Mouse (Mus musculus) gastrocnemius, postnatal 36 days (tissue): ENCODE measurements at regions not wholly inside any gene's neighbourhood (a gene's known extent, or its start where the extent isn't known, plus 50 kb on each side); places are given as distances from the start of the nearest gene placed in this dataset.

ENCODE experiments used
- DNase-seq, 2 experiments: peaks; one replicate each; pipeline ENCODE4 v3.0.0; 2022
- intact Hi-C: fragments of 180-260 bp; cut with DNase I; formaldehyde crosslinking; loops from one replicate; pipeline ENCODE4 v1.15.1; 2025

GRCm38 (mm10) chr7:77990150-77990549 is 747.7 kb downstream of the Ntrk3 start:
- intact Hi-C loops, result no loop called here
- DNase-seq, result no peak

DNA sequence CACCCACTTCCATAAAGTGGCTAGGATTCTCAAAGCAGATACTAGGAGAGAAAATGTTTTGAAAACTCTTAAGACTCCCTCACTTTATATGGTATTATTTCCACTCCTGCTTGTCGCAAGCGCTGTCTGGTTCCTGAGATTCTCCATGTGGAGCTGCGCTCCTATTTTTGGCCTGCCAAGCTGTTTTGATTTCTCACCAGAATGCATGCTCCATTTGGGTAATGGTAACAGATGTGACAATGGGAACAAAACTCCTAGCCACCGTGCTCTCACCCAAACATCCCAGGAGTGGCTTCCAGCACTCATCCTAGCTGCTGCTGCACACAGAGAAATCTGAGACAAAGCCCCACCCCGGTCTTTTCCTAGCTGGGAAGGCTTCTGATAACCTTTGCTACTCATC is 749.6 kb downstream of the Ntrk3 start:
- intact Hi-C loops, result no loop called here
- no peak for DNase-seq

- no peak for DNase-seq
- intact Hi-C loops, result no loop called here
Observed at GRCm38 (mm10) chr7:77966658-77967057, 771.2 kb downstream of the Ntrk3 start.

DNA sequence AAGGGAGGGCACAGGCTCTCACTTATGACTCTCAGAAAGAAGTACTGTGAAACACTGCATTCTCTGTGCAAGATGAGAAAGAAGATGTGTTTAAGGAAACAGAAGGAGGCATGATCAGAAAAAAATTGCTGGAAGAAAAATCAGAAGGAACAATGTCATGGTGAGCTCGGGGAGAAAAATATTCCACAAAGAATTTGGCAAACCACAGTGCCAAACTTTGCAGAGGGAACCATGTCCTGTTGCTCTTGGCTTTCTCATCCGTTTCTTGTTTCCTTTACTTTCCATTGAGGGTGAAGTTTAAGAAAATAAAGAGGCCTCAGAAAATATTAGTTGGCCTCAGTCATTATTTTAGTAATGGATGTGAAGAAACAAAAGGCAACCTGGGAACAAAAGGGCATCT is 804.4 kb downstream of the Ntrk3 start:
- intact Hi-C loops, result no loop called here
- DNase-seq, result no peak

DNA sequence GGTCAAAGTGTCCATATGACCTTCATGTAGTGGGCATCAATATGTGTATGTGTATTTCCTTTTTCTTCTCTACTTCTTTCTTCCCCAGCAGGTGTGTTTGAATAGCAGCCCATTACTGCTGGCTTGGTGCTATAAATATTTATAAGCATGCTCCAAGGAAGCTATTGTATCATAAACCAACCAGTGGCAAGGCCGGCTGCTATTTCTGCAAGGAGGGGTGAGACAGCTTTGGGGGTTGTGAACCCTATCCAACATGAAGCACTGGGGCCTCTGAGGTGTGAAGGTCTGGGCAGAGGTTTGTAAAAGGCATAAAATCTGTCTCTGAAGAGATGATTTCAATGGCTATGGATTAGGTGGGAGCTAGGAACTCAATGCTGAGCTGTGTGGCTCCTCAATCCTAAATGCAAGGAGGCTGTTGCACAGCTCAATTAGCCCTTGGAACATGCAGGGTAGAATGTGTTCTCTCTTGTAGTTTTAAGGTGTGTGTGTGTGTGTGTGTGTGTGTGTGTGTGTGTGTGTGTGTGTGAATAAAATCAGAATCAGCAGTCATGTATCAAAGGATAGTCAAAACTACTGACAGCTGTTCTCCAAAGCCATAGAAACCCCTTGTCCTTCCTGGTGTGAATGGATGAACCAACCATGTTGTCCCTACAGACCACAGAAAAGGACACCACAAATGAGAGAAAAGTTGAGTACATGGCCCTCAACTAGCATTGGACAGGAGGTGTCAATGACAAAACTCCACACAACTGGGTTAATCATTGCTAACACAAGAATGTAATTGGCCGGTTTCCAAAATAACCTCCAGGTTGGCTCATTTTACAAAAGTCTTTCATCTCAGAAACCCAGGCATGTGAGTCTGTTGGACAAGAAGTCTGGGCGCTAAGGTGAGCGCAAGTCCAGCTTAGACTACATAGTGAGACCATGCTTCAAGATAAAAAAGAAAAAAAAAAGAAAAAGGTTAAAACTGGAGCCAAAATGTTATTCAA is 809.0 kb downstream of the Ntrk3 start:
- intact Hi-C loops, result no loop called here
- no peak for DNase-seq

DNA sequence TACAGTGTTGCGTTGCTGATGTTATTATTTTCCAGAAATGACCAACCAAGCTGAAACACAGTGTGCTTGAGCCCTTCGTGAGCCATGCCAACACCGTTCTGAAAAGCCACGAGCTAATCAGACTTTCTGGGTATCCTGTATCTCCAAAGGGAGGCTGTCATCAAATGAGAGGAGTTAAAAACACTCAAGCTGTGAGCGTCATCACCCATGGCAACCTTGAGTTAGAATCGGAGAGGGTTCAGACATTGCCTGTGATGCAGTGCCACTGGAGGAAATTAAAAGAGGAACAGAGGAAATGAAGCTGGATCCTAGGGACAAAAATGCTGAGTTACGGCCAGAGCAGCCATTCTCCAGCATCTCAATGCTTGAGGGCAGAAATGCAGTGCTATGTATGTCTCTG is 838.6 kb downstream of the Ntrk3 start:
- DNase-seq, result no peak
- intact Hi-C loops, result no loop called here

DNA sequence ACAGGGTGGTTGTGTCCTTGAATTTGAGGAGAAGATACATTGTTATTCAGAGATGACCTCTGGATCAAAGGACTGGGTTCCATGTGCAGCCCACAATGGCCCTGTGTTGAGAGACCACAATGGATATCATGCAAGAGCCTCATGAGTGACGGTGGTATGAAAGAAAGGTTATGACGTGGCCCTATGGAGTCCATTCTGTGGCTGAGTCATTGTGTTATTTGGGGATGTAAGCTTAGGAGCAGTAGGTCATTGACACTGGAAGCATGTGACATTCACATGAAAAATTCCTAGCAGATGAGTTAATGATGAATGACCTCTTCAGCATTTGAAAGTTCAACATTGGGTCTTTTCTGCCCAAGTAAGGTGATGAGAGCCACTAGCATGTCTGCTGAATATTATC is 849.3 kb downstream of the Ntrk3 start:
- DNase-seq, result no peak
- intact Hi-C loops, result no loop called here

GRCm38 (mm10) chr7:77882605-77883354 is 855.0 kb downstream of the Ntrk3 start:
- no peak for DNase-seq
- intact Hi-C loops, result no loop called here

DNA sequence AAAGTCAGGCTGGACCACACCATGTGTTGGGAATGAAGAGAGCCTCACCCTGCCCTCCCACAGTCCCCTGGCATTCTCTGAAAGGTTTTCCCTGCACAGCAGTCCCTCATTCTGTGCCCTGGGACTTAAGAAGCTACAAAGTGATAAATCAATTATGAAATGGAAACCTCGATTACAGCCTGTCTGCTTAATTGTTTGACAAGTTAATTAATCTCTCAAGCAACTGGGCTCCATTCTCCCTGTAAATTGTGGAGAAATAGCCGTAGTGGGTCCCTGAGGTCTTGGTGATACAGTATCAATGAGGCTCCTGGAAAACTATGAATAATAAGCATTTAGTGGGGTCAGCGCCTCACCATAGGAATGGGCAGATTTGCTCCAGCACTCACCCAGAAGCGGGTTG is 870.3 kb downstream of the Ntrk3 start:
- no peak for DNase-seq
- intact Hi-C loops, result no loop called here

GRCm38 (mm10) chr7:77861841-77862240 is 876.0 kb downstream of the Ntrk3 start:
- intact Hi-C loops, result no loop called here
- no peak for DNase-seq

GRCm38 (mm10) chr7:77858436-77858835 is 879.4 kb downstream of the Ntrk3 start:
- DNase-seq, result no peak
- intact Hi-C loops, result no loop called here

DNA sequence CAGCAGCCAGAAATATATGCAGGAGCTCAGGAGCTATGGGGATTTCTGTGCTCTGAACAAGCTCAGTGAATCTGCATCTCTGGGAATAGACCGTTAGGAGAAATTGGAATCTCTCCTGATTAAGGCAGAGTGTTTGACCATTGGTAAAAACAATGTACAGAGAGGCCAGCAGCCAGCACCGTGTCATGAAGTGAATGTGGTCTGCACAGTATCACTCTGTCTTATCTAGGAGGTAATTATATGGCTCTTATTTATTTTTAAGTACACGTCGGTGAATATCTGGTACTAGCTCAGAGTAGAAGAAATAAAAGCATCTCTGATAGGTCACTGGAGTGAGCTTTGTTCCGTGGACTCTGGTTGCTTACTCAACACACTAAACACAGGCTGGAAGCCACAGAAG is 879.8 kb downstream of the Ntrk3 start:
- intact Hi-C loops, result no loop called here
- DNase-seq, result no peak

- intact Hi-C loops, result no loop called here
- DNase-seq, result no peak
Observed at GRCm38 (mm10) chr7:77855653-77856239, 882.1 kb downstream of the Ntrk3 start.

GRCm38 (mm10) chr7:77855077-77855476 is 882.7 kb downstream of the Ntrk3 start:
- intact Hi-C loops, result no loop called here

GRCm38 (mm10) chr7:77824261-77824959 is 913.4 kb downstream of the Ntrk3 start:
- intact Hi-C loops, result no loop called here
- no peak for DNase-seq

More at GRCm38 (mm10) chr7:77855077-77855476, 882.7 kb downstream of the Ntrk3 start:
- DNase-seq, result no peak

- no peak for DNase-seq
- intact Hi-C loops, result no loop called here
Observed at GRCm38 (mm10) chr7:77812052-77812903, 925.5 kb downstream of the Ntrk3 start.

- intact Hi-C loops, result no loop called here
- DNase-seq, result no peak
Observed at GRCm38 (mm10) chr7:77786801-77787200, 951.0 kb downstream of the Ntrk3 start.

DNA sequence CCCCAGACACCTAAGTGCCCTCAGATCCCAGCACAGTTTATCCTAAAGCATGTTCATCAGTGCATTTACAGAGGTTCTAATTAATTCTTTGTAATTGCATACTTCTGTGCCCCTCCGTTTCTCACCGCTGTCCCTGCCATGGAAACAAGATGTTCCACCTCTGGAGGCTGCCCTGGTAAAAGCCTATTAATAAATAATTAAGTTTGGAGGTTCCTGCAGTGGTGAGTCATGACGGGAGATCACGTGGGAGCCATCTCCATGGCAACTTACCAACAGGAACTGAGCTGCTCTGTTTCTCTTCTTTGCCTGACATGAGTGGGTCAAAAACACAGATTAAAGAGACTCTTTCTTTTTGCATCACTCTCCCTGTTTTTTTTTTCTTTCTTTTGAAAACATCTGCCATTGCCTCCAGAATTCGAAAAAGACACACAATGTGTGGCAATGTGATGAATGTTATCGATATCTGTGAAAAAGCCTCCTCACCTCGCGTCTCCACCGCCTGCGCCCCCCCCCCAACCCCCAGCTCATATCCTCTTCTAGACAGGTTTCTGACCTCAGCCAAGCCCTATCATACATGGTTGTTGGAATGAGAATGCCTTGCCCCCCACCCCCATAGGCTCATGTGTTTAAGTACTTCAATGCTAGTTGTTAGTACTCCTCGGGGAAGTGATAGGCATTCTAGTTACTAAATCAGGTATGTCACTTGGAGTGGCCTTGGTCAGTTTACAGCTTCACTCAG is 965.9 kb downstream of the Ntrk3 start:
- intact Hi-C loops, result loop anchor here (10.0 kb wide), 1 partner anchor 87 kb away; no protein-coding TSS in a partner anchor
- no peak for DNase-seq
